In the genomic region with DNA sequence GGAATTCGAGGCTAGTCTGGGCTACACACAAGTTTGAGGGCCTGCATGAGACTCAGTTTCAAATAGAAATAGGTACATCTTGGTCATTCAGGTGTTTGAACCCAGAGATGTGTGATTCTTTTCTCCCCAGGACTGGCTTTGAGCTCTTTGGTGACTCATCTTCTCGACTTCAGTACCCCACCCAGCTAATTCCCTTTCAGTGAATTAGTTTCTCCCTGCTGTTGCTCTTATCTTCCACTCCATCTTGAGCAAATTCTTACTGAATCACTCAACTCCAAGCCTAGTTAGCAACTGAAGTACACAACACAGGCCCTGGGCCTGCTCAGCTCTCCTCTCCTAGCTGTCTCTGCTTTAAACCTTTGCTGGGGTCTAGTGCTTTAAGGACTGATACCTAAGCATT, we compare ENCODE assay signal across 8 mouse cellular contexts. TPM values are rescaled to one million over a fixed set of nuclear protein-coding genes. Genes with fewer than 3 reads are reported as not detected.
A peak's percentile ranks its signal among the peaks of the same experiment; 100 is the strongest.
DNase-seq lines count a peak whose midpoint lies in the region; ATAC-seq lines count a peak whose summit lies in the region.

No protein-coding gene starts in this region.

- 36% methylated on average over 2 of the region's 2 CpGs for WGBS in liver, embryonic 11.5 days
- WGBS in embryonic facial prominence, embryonic 11.5 days: 72% methylated on average over 2 of the region's 2 CpGs
- 53% methylated on average over 2 of the region's 2 CpGs for WGBS in intestine, embryonic 16.5 days
- WGBS in neural tube, embryonic 12.5 days: 79% methylated on average over 2 of the region's 2 CpGs

- peak overlapping the region; percentile 91 for H3K4me2 ChIP-seq in liver, embryonic 11.5 days
- peak overlapping the region; percentile 76; the same call in 1 of the 2 replicates for H3K4me2 ChIP-seq in embryonic facial prominence, embryonic 11.5 days (ENCODE audit: low read depth, low read length)
- H3K4me2 ChIP-seq in intestine, embryonic 16.5 days (ENCODE audit: low read depth, low read length): peak overlapping the region; percentile 64
- peak overlapping the region; percentile 90 for H3K4me2 ChIP-seq in neural tube, embryonic 12.5 days (replicated peaks)

- no peaks in the 10 kb centered on the region for H3K27me3 ChIP-seq in liver, embryonic 11.5 days (replicated peaks; ENCODE audit: control insufficient read depth, insufficient read depth, low read length)
- H3K27me3 ChIP-seq in embryonic facial prominence, embryonic 11.5 days (ENCODE audit: control insufficient read depth, insufficient read depth, low read length): no peaks in the 10 kb centered on the region
- H3K27me3 ChIP-seq in intestine, embryonic 16.5 days (replicated peaks; ENCODE audit: control insufficient read depth, insufficient read depth, low read length): no peaks in the 10 kb centered on the region
- H3K27me3 ChIP-seq in neural tube, embryonic 12.5 days (replicated peaks): no peaks in the 10 kb centered on the region

- H3K4me1 ChIP-seq in liver, embryonic 11.5 days (replicated peaks; ENCODE audit: control insufficient read depth, insufficient read depth, low read length): peaks cover 13% of the 10 kb centered on the region
- no peaks in the 10 kb centered on the region; the same call in 1 of the 2 replicates for H3K4me1 ChIP-seq in embryonic facial prominence, embryonic 11.5 days (ENCODE audit: control insufficient read depth, insufficient read depth, low read length)
- H3K4me1 ChIP-seq in intestine, embryonic 16.5 days (ENCODE audit: control insufficient read depth, insufficient read depth, low read length): peaks cover 12% of the 10 kb centered on the region
- peaks cover 19% of the 10 kb centered on the region for H3K4me1 ChIP-seq in neural tube, embryonic 12.5 days

- peaks cover 17% of the 10 kb centered on the region for H3K36me3 ChIP-seq in liver, embryonic 11.5 days (ENCODE audit: control insufficient read depth, insufficient read depth, low read length)
- H3K36me3 ChIP-seq in embryonic facial prominence, embryonic 11.5 days (replicated peaks; ENCODE audit: control insufficient read depth, insufficient read depth, low read depth, low read length): peaks cover 14% of the 10 kb centered on the region
- peaks cover 16% of the 10 kb centered on the region for H3K36me3 ChIP-seq in intestine, embryonic 16.5 days (ENCODE audit: control insufficient read depth, insufficient read depth, low read length)
- H3K36me3 ChIP-seq in neural tube, embryonic 12.5 days: peaks cover 23% of the 10 kb centered on the region

- peak; percentile 19; the same call in 1 of the 2 replicates for ATAC-seq in liver, embryonic 11.5 days (replicated peaks; ENCODE audit: low FRiP score)
- no peak for ATAC-seq in embryonic facial prominence, embryonic 11.5 days (replicated peaks; ENCODE audit: insufficient number of reproducible peaks, low FRiP score, low TSS enrichment, low read depth)
- ATAC-seq in intestine, embryonic 16.5 days: no peak
- no peak for ATAC-seq in neural tube, embryonic 12.5 days (ENCODE audit: low FRiP score, low read depth)

- H3K9ac ChIP-seq in liver, embryonic 11.5 days (ENCODE audit: low read depth, low read length): peak overlapping the region; percentile 92
- no peak overlapping the region; the same call in 1 of the 2 replicates for H3K9ac ChIP-seq in embryonic facial prominence, embryonic 11.5 days (replicated peaks; ENCODE audit: low read length)
- H3K9ac ChIP-seq in intestine, embryonic 16.5 days (ENCODE audit: low read depth, low read length): peak overlapping the region; percentile 94; the same call in 1 of the 2 replicates
- no peak overlapping the region for H3K9ac ChIP-seq in neural tube, embryonic 12.5 days

- peak overlapping the region; percentile 87 for H3K4me3 ChIP-seq in liver, embryonic 11.5 days (ENCODE audit: low read depth, low read length)
- peak overlapping the region; percentile 96; the same call in 1 of the 2 replicates for H3K4me3 ChIP-seq in embryonic facial prominence, embryonic 11.5 days (ENCODE audit: low read depth, low read length)
- peak overlapping the region; percentile 97 for H3K4me3 ChIP-seq in intestine, embryonic 16.5 days (ENCODE audit: low read length)
- peak overlapping the region; percentile 84; the same call in 1 of the 2 replicates for H3K4me3 ChIP-seq in neural tube, embryonic 12.5 days

- H3K9me3 ChIP-seq in liver, embryonic 11.5 days (ENCODE audit: control insufficient read depth, low read length): no peaks in the 10 kb centered on the region
- no peaks in the 10 kb centered on the region for H3K9me3 ChIP-seq in embryonic facial prominence, embryonic 11.5 days (replicated peaks; ENCODE audit: control insufficient read depth, low read length)
- no peaks in the 10 kb centered on the region for H3K9me3 ChIP-seq in intestine, embryonic 16.5 days (ENCODE audit: control insufficient read depth, low read length)
- H3K9me3 ChIP-seq in neural tube, embryonic 12.5 days: no peaks in the 10 kb centered on the region

- peak overlapping the region; percentile 79; the same call in 1 of the 2 replicates for H3K27ac ChIP-seq in liver, embryonic 11.5 days (ENCODE audit: low read depth, low read length)
- H3K27ac ChIP-seq in embryonic facial prominence, embryonic 11.5 days (replicated peaks; ENCODE audit: low read depth, low read length): no peak overlapping the region
- H3K27ac ChIP-seq in intestine, embryonic 16.5 days (ENCODE audit: low read length): no peak overlapping the region
- no peak overlapping the region for H3K27ac ChIP-seq in neural tube, embryonic 12.5 days

- DNase-seq in liver, embryonic 11.5 days (ENCODE audit: low spot score): no peak
- no peak for DNase-seq in liver
- no peak for DNase-seq in embryonic facial prominence, embryonic 11.5 days (ENCODE audit: low spot score)
- DNase-seq in B cell, adult 2 months: no peak
- DNase-seq in spleen, adult 12 weeks (ENCODE audit: low spot score): no peak
- no peak for DNase-seq in retina, embryonic 14.5 days (ENCODE audit: low spot score)

RNA-seq across cellular contexts. Expression of gene Ddx39, which starts 1.6 kb away (rescaled TPM):
- polyA plus RNA-seq in liver, embryonic 11.5 days (2014; fragmentation: Nextera tagmentation; extraction: Ambion mirVana): 375 and 420 TPM in 2 replicates
- 191 and 195 TPM in 2 replicates for polyA plus RNA-seq in embryonic facial prominence, embryonic 11.5 days (2014; fragmentation: Nextera tagmentation; extraction: Ambion mirVana)
- 204 and 224 TPM in 2 replicates for polyA plus RNA-seq in intestine, embryonic 16.5 days (2015; fragmentation: Nextera tagmentation; extraction: Ambion mirVana)
- 141 and 142 TPM in 2 replicates for polyA plus RNA-seq in neural tube, embryonic 12.5 days (2016; fragmentation: Nextera tagmentation; extraction: Ambion mirVana)

RNA-seq across cellular contexts. Expression of gene Pkn1, which starts 17.6 kb away (rescaled TPM):
- 23.3 and 24.3 TPM in 2 replicates for polyA plus RNA-seq in liver, embryonic 11.5 days (2014; fragmentation: Nextera tagmentation; extraction: Ambion mirVana)
- polyA plus RNA-seq in embryonic facial prominence, embryonic 11.5 days (2014; fragmentation: Nextera tagmentation; extraction: Ambion mirVana): 20.6 and 21.5 TPM in 2 replicates
- polyA plus RNA-seq in intestine, embryonic 16.5 days (2015; fragmentation: Nextera tagmentation; extraction: Ambion mirVana): 19.9 and 29.6 TPM in 2 replicates
- polyA plus RNA-seq in neural tube, embryonic 12.5 days (2016; fragmentation: Nextera tagmentation; extraction: Ambion mirVana): 30.0 and 32.1 TPM in 2 replicates

RNA-seq across cellular contexts. Expression of gene Adgre5, which starts 24.6 kb away (rescaled TPM):
- polyA plus RNA-seq in liver, embryonic 11.5 days (2014; fragmentation: Nextera tagmentation; extraction: Ambion mirVana): 16.8 and 17.2 TPM in 2 replicates
- 19.0 and 22.1 TPM in 2 replicates for polyA plus RNA-seq in embryonic facial prominence, embryonic 11.5 days (2014; fragmentation: Nextera tagmentation; extraction: Ambion mirVana)
- polyA plus RNA-seq in intestine, embryonic 16.5 days (2015; fragmentation: Nextera tagmentation; extraction: Ambion mirVana): 39.5 TPM in 2 replicates
- polyA plus RNA-seq in neural tube, embryonic 12.5 days (2016; fragmentation: Nextera tagmentation; extraction: Ambion mirVana): 14.2 and 15.7 TPM in 2 replicates

RNA-seq across cellular contexts. Expression of gene Ptger1, which starts 50.1 kb away (rescaled TPM):
- polyA plus RNA-seq in liver, embryonic 11.5 days (2014; fragmentation: Nextera tagmentation; extraction: Ambion mirVana): 0.49 and 0.53 TPM in 2 replicates
- polyA plus RNA-seq in embryonic facial prominence, embryonic 11.5 days (2014; fragmentation: Nextera tagmentation; extraction: Ambion mirVana): 0.27 and 1.9 TPM in 2 replicates
- polyA plus RNA-seq in intestine, embryonic 16.5 days (2015; fragmentation: Nextera tagmentation; extraction: Ambion mirVana): 1.2 and 1.5 TPM in 2 replicates
- 0.41 and 0.66 TPM in 2 replicates for polyA plus RNA-seq in neural tube, embryonic 12.5 days (2016; fragmentation: Nextera tagmentation; extraction: Ambion mirVana)

Comparison
In these comparisons a context has a peak if more than half of its experiments do, and no peak if none do; other contexts are left out.
1. H3K9ac ChIP-seq: peak in liver, embryonic 11.5 days (single experiment) and intestine, embryonic 16.5 days (single experiment); none in embryonic facial prominence, embryonic 11.5 days (single experiment) and neural tube, embryonic 12.5 days (single experiment).
2. Peak in every context shown above with its lines, with median percentiles within 50 percentile points of each other: H3K4me2 ChIP-seq and H3K4me3 ChIP-seq.